ENCODE assay signal across 8 mouse cellular contexts in genomic region chr13:51314541-51314977, GRCm38 (mm10).
A peak's percentile ranks its signal among the peaks of the same experiment; 100 is the strongest.
DNase-seq lines count a peak whose midpoint lies in the region; ATAC-seq and TF ChIP-seq lines count a peak whose summit lies in the region.
"Had no signal": no experiment of that assay in that cellular context is flagged by ENCODE, and none has a peak within 500 bp of the region (broad histone marks: within the 10 kb centered on the region; RNA-seq: fewer than 3 reads in every experiment).

No protein-coding gene starts in this region.

- no peak overlapping the region for H3K4me2 ChIP-seq in forebrain, postnatal 0 days (ENCODE audit: low read depth)
- H3K4me2 ChIP-seq in limb, embryonic 13.5 days (replicated peaks): peak overlapping the region; percentile 32
- H3K4me2 ChIP-seq in neural tube, embryonic 15.5 days: no peak overlapping the region

- peak overlapping the region; percentile 29; the same call in 1 of the 2 replicates for H3K27ac ChIP-seq in forebrain, postnatal 0 days (ENCODE audit: low read depth, low read length)
- H3K27ac ChIP-seq in limb, embryonic 13.5 days: peak overlapping the region; percentile 93
- H3K27ac ChIP-seq in neural tube, embryonic 15.5 days (replicated peaks): peak overlapping the region; percentile 51

- WGBS in forebrain, postnatal 0 days: 7% methylated on average over 5 of the region's 5 CpGs
- WGBS in limb, embryonic 13.5 days: 3% methylated on average over 5 of the region's 5 CpGs
- 5% methylated on average over 5 of the region's 5 CpGs for WGBS in neural tube, embryonic 15.5 days

- no peaks in the 10 kb centered on the region for H3K27me3 ChIP-seq in forebrain, postnatal 0 days (ENCODE audit: insufficient read depth, low read length)
- H3K27me3 ChIP-seq in limb, embryonic 13.5 days: no peaks in the 10 kb centered on the region
- no peaks in the 10 kb centered on the region for H3K27me3 ChIP-seq in neural tube, embryonic 15.5 days (replicated peaks)
- H3K27me3 ChIP-seq: megakaryocyte, embryonic 14.5 days had no signal

- no peaks in the 10 kb centered on the region for H3K9me3 ChIP-seq in forebrain, postnatal 0 days (ENCODE audit: low read length)
- no peaks in the 10 kb centered on the region for H3K9me3 ChIP-seq in limb, embryonic 13.5 days
- H3K9me3 ChIP-seq in neural tube, embryonic 15.5 days (replicated peaks): no peaks in the 10 kb centered on the region

- peak; percentile 74 for ATAC-seq in forebrain, postnatal 0 days
- ATAC-seq in hematopoietic stem cell, adult 5-6 weeks (replicated peaks in 1 of 2; ENCODE audit: insufficient read depth in 1 of 2, low FRiP score in 2 of 2, low TSS enrichment in 1 of 2, low read depth in 1 of 2, poor library complexity in 2 of 2, severe bottlenecking in 2 of 2): peak; percentile 75
- ATAC-seq in limb, embryonic 13.5 days (ENCODE audit: low FRiP score, low read depth): peak; percentile 95
- ATAC-seq in neural tube, embryonic 15.5 days (ENCODE audit: low FRiP score): peak; percentile 73

- no peaks in the 10 kb centered on the region for H3K36me3 ChIP-seq in forebrain, postnatal 0 days (ENCODE audit: insufficient read depth)
- no peaks in the 10 kb centered on the region for H3K36me3 ChIP-seq in limb, embryonic 13.5 days
- no peaks in the 10 kb centered on the region for H3K36me3 ChIP-seq in neural tube, embryonic 15.5 days

- DNase-seq in 3T3-L1 (ENCODE audit: low read depth, low spot score) (peak; percentile 99), R1 (ENCODE audit: low read depth, low spot score) (peak; percentile 8)
- peak; percentile 30 for DNase-seq in forebrain, postnatal 0 days
- DNase-seq in thymus, postnatal 25 days: no peak

- 0 out of 2 replicates have a peak overlapping the region, but pooled peaks have one; percentile 10 for H3K9ac ChIP-seq in forebrain, postnatal 0 days
- H3K9ac ChIP-seq in limb, embryonic 13.5 days: 0 out of 2 replicates have a peak overlapping the region, but pooled peaks have one; percentile 36
- no peak overlapping the region for H3K9ac ChIP-seq in neural tube, embryonic 15.5 days (replicated peaks)

- peaks cover 9% of the 10 kb centered on the region; the same call in 1 of the 2 replicates for H3K4me1 ChIP-seq in forebrain, postnatal 0 days (ENCODE audit: insufficient read depth)
- H3K4me1 ChIP-seq in limb, embryonic 13.5 days: peaks cover 58% of the 10 kb centered on the region
- peaks cover 25% of the 10 kb centered on the region for H3K4me1 ChIP-seq in neural tube, embryonic 15.5 days

- H3K4me3 ChIP-seq in forebrain, postnatal 0 days (ENCODE audit: low read depth, low read length): no peak overlapping the region
- H3K4me3 ChIP-seq in limb, embryonic 13.5 days: no peak overlapping the region
- no peak overlapping the region for H3K4me3 ChIP-seq in neural tube, embryonic 15.5 days (replicated peaks)
- H3K4me3 ChIP-seq: megakaryocyte, embryonic 14.5 days had no signal

- no peak for TF ChIP-seq CTCF in forebrain, postnatal 0 days (IDR thresholded peaks at IDR 0.05; ENCODE audit: low read depth)

Comparison
In these comparisons a context has a peak if more than half of its experiments do, and no peak if none do; other contexts are left out.
1. H3K27ac ChIP-seq: peak in every context shown above with its lines; median percentile 93 in limb, embryonic 13.5 days; 51 in neural tube, embryonic 15.5 days; 29 in forebrain, postnatal 0 days.